Mouse (Mus musculus) layer of hippocampus, adult 11-12 months (tissue): ENCODE data around the gene Shc3.

Experiments
- DNase-seq: peaks from one replicate; pipeline ENCODE4 v3.0.0; 2022; ENCODE audit warnings: low spot score

Gene Shc3

DNA sequence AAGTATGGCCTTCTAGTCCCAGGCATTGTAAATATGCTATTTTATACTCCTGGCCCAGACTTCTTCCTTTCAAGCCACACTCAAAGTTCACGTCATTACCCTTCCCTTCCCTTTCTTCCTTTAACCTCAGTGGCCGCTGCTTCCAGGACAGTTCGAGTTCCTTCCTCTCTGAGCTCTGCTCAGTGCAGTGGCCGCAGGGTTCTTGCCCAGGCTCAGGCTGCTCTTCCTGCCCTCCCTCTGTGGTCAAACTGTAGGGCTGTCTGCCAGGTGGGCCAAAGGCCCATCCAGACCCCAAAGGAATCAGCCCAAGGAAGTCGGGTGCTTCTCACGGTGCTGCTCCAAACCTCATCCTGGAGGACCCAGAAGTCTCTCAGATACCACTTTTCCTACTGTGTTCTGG is 151.4 kb downstream of the Shc3 start:
- DNase-seq: no peak

DNA sequence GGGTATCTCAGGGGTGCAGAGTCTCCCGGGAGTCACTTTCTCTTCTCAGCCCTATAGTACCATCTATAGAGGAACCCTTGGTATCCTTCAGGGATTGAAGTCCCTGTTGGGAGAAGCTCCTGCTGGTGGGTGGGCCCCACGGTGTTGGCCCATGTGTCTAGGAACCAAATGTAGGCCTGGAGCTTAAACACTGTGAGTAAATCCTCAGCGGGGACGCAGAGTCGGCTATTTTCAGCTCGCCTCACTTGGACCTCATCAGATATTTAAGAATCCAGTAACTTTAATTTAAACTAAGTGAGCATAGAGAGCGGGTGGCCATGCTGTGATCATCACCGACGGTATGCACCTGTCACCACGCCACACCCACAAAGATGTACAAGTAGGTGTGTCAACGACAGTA is 152.5 kb downstream of the Shc3 start:
- no peak for DNase-seq

DNA sequence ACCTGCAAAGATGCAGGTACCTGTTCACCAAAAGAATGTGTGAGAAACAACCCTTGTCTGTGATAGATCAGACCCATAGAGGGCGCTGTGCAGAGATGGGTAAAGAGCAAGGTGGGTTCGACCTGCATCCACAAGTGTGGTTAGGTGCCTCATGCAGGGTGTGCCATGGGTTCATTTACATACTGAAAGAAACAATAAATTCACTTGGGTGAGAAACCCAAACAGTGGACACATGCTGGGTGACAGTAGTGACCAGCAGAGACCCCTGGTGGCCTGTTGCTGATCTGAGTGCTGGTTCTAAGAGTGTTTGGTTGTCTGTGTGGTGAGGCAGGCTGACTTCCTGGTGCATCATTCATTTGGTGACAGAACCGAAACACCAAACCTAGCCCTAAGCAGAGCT is 155.8 kb downstream of the Shc3 start:
- no peak for DNase-seq

DNA sequence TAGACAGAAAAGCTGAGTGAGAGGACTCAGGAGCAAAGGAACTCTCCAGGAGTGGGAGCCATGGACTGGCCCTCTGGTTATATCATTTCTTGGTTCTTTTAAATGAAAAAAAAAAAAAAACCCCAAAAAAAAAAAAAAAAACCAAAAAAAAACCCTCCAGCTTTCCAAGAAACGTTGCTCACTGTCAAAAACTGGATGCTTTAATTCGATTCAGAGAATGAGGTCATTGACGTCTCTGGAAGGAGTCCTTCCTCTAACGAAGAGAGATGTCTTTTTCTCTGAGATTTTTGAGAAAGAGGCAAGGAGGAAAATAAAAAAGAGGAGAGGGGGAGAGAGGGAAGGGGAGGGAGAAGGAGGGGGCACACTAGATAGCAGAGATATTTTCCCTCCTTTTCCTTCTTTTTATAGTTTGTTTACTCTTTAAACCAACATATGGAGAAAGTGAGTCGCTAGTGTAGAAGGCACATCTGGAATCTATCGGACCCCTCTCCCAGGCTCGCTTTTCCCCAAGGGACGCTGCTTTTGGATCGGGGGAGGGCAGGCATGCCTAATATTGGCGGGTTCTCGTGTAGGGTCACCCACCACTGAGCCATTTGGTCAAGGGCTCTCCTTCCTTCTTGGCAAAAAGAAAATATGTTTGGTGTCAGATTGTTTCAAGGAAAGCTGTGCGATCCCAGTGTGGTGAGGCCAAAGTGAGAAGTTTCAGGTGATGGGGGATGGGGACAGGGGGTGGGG is 157.4 kb downstream of the Shc3 start:
- DNase-seq: no peak

DNA sequence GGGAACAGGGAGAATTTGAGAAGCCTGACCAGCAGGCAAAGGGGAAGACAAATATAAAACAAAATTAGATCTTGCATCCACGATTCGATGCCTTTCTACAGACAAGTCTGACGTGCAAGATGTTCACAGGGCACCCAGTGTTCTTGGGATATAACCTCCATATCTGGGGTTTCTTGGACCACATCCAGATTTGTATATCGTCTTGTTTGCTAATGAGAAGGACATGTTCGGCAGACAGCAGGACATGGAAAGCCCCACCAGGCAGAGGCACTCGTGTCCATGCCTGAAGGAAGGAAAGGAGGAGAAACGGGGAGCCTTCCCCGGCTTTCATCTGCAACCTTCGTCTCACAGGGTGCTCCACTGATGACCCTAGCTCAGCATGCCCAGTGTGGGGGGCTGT is 158.0 kb downstream of the Shc3 start:
- DNase-seq: no peak

DNA sequence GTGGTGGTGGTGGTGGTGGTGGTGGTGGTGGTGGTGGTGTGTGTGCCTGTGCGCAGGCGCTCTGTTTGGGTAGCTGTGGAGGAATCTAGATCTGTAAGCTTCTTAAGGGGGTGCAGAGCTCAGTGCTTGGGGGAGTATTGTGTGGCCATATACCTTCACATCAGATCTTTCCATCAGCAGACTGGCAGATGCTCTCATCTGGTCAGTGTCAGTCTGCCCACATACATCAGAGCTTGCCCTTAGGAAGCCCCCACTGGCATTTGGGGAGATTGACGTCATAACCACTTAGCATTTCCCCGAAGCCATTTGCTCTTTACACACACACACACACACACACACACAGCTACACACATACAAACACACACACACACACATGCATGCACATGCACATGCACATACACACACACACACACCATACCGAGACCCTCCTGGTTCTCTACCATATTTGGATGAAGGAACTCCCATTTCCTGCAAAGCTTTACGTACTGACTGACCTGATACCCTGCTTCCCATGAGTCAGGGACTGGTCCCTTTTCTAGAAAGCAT is 159.2 kb downstream of the Shc3 start:
- no peak for DNase-seq

DNA sequence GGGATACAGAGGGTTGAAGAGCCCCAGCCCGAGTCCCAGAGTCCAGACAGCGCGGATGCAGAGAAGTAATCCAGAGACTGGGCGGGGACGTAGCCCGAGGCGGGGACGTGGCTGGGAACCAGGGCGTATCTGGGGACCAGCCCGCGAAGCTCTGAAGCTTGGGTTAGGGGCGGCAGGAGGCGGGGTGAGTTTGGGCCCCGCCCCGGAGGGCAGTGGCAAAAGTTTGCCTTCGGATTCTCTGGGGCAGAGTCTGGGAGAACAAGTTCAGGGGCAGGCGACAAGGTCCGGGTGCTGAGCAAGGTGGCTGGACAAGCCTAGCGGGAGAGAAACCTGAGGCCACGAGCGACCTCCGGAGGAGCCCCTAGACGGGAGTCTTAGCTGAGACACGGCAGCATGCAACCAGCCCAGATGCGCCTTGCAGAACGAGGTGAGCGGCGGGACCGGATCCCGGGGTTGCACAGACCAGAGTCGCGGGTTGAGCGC is 160.7 kb downstream of the Shc3 start, which contains the start of gene S1pr3:
Gene S1pr3 (plus strand): TSS at position 121 of the 483 bp plus-strand sequence.
- no peak for DNase-seq

DNA sequence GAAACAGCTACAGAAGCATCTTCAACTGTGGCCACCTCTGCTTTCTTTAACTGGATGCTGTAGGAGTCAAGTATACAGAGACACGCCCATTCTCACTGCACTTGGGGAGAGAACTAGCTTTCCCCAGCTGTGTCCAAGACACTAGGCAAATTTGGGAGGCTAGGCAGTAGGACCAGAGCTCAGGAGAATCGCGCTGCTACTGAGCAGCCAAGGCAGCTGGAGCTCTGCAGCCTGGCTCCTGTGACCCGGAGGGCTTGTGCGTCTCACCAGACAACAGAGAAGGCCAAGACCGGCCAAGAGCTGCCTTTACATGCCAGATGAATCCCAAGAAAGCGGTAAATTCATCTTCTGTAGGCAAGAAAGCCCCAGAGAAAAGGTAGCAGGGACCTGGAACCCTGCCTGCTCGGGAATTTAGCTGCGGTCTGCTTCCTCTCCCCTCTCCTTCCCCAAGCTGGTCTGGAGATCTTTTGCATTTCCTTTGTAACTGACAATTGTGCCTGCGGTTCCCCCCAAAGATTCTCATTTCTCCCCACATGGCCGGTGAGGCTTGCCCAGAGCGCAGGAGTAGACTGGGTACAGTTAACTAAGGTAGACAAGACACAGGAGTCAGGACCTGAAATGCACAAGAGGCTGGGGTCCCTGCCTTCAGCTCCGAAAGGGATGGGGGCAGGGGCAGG is 161.5 kb downstream of the Shc3 start:
- DNase-seq: no peak

DNA sequence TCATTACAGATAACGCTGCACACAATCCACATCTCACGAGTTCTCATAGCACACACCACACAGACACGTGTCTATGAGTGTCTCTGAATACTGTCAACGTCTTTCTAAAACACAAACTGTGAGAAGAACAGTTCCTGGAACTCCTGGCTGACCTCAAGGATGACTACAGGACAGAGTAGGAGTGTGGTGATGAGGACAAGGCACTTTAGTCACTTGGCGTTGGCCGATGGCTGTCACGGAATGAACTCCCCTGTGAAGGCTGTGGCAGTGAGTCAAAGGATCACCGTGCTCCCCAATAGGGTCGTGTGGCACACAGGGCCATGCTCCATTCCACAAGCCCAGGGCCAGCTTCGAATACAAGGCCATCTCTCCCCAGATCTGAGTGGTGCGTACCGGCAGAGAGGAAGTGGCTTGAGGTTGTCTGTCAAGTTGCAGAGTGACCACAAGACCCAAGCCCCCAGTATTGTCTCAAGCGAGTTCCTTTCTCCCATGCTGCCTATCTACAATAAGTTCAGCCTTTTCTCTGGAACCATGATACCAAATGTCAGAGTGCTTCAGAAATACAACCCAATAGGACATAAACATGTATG is 163.4 kb downstream of the Shc3 start:
- no peak for DNase-seq

DNA sequence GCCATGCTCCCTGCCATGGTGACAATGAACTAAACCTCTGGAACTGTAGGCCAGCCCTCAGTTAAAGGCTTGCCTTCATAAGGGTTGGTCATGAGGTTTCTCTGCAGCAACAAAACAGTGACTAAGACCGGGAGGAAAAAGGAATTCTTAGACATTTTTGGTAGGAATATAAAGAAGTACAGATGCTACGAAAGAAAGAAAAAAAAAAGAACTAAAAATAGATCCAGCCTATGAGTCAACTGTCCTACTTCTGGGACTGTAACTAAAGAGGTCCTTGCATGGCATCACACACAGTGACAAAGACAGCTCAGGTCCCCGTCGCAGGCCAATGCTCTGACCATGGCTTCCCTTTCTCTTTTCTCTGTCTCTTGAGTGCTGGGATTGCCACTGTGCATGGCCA is 164.7 kb downstream of the Shc3 start:
- no peak for DNase-seq

DNA sequence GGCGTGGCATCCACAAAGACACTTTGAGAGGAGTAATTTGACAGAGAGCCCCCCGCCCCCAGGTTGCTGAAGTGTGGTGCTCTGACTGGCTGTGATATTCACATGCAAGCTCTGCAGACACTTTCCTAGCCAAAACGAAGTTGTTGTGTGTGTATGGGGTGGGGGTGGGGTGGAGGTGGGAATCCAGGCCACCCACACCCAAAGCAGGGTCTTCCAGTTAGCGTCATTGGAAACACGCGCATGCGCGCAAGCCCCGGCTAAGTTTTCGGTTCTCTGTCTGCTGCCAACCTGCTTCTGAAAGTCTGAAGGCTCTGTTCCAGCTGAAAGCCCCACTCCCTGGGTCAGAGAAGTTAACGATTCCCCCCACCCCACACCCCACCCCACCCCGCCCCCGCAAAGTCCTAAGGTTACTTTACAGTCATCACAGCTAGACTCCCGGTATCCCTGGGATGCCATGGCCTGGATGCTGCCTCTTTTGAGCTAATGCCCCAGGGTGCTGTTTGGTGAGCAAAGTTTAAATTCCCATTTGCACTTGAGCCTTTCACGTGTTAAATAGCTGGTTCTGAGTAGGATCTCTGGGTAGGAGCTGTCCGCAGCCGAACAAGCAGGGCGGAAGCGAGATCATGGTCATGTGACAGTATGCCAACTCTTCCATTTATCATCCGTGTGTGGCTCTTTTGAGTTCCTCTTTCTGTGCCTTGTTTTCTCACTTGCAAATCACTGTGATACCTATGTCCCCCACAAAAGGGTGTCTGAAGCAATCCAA is 168.3 kb downstream of the Shc3 start:
- no peak for DNase-seq

DNA sequence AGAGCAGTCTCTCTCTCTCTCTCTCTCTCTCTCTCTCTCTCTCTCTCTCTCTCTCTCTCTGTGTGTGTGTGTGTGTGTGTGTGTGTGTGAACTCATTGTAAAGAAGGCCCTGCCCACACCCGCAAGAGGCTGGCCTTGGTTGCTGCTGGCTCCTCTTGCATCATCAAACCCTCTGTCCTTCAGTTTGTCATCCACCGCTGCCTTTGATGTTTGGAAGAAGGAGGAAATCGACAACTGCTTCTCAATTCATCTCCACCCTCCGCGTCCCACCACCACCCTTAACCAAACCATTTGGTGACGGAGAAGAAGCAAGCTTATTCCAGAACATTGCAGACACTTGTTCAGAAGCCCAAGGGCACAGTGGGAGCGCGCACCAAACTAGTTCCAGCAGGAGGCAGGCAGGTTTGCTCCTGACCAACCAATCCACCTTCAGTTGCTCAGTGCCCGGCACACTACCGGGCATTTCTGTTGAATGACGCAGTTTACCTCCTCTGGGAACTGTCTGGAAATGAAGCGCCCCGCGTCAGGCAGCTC is 169.0 kb downstream of the Shc3 start:
- DNase-seq: no peak

DNA sequence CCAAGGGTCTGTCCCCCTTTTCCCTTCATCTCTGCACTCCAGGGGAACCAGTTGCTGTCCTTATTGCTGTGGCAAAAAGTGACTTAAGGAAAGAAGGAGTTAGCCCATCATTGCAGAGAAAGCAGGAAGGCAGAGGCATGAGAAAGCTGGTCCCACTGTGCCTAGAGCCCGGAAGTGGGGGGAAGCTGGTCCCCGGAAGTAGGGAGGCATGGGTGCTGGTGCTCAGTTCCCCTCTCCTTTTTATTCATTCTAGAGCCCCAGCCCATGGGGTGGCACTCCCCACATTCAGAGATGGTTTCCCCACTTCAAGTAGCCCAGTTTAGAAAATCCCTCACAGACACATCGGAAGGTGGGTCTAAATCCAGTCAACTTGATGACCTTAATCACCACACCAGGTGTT is 169.7 kb downstream of the Shc3 start:
- DNase-seq: no peak

DNA sequence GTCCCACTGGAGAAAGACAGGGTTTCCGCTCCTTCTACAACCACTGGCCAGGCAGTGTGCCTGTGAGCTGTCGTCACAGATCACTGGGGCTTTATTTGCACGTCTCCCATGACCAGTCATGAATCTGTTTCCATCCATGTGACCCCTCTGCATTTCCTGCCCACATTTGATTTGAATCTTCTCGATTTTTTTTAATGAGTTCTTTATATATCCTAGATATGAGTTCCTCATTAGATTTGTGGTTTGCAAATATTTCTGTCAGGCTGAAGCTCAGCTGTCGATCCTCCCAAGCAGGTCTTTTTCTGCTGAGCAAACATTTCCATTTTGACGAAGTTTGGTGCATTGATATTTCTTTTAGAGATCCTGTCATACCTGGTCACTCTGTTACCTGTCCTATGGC is 171.4 kb downstream of the Shc3 start:
- DNase-seq: no peak

DNA sequence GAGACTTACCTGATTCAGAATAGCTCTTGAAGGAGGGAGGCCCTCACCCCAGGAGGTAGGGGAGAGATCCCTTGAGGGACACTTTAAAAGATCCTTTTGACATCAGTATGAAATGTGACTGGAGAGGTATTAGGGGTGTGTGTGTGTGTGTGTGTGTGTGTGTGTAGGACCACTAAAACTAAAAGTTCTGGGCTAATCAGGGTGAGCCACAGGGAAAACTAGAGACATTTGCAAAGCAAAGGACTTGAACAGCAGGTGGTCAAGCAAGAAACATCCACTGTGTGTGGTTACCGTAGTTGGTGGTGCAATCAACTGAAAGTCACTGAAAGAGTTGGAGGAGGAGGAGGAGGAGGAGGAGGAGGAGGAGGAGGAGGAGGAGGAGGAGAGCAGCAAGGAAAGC is 177.0 kb downstream of the Shc3 start:
- DNase-seq: no peak

DNA sequence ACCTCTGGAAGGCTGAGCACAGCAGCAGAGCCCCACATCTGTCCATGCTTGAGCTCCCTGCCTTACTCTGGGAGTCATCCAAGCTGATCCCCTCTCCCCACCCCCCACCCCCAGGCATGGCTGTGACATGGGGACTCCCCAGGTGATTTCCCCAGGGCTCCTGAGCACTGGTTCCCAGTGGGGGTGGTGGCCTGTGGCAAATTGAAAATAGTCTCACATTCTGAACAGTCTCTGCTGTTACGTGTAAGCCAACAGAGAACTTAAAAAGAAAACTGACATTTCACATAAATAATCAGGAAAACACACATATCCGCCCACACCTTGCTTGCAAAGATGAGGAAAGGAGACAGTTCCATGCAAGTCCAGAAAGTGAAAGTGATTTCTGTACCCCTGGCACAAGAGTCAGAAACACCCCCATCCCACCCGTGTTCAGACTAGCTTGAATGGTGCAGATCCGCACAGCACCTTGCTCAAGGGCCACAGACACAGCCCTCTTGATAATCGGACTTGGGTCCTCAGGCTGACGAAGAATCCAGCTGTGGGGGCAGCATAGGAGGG is 177.8 kb downstream of the Shc3 start:
- DNase-seq: no peak

DNA sequence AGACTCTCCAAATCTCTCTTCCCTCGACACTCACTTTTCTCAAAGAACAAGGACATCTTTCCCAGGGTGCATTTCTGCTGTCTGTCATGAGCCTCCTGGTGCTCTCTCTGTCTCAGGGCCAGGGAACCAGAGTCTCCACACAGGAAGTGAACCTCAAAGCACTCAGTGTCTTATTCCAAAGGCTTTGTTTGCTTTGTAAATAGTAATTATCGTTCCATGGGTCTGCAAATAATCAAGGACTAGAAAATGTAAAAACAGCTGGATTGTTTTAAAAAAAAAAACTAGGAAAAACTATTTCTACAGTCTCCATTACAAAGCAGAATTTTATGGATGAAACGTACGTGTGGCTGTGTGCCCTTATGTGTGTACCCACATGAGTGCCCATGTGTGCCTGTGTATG is 178.8 kb downstream of the Shc3 start:
- no peak for DNase-seq

DNA sequence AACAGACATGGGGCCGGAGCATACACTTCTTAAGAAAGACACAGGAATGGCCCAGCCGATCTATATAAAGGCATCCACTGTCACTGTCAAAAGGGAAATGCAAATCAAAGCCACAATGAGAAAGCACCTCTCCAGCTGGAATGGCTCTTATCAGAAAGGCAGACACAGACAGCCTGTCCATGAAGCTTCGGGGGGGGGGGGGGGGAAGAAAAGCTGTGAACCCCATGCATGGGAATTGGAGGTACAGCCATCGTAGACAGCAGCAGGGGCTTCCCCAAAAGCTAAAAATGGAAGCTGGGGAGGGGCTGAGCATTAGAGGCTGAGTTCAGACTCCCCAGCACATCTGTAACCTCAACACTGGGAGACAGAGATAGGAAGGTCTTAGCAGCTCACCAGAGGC is 181.3 kb downstream of the Shc3 start:
- DNase-seq: no peak

DNA sequence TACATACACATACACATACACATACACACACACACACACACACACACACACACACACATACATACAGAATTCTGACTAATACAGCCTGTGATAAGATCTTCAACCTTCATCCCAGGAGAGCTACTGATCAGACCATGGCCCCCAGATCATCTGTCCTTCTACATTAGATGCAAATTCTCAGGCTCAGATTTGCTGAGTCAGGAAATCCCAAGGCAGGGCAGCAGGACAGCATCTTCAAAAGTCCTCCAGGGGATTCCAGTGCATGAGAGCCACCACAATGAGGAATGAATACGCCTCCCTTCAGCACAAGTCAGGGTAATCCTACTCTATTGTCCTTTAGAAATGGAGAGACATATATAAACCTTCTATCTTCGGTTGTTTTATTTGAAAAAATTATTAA is 184.3 kb downstream of the Shc3 start:
- DNase-seq: no peak

DNA sequence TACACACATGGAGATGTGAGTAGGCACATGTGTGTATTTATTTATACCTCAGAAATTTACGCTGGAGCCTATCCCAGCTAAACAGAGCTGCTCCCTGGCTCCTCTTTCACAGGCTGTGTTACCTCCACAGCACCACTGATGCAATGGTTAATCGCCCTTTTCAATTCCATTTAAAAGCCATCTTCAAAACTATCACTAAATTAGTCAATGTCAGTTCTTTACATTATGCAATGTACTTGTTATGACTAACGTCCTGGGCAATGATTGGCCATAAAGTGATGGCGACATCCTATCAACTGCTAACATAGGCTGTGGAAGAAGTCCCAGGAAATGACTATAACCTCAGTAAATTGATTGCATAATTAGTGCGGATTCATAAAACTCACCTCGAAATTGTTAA is 187.7 kb downstream of the Shc3 start:
- DNase-seq: no peak
